Mouse (Mus musculus): ENCODE data around the gene Nek3. TPM values are rescaled to one million over a fixed set of nuclear protein-coding genes. Genes with fewer than 3 reads are reported as not detected.
A peak's percentile ranks its signal among the peaks of the same experiment; 100 is the strongest.

The Nek3 gene
- polyA plus RNA-seq, 1 experiment, result 0.05 TPM

- no peaks in the 10 kb centered on the region for H3K27me3 ChIP-seq (ENCODE audit: control insufficient read depth)
- no peaks in the 10 kb centered on the region; the same call in 1 of the 2 replicates for H3K9me3 ChIP-seq (ENCODE audit: control insufficient read depth, low read length)
- no peaks in the 10 kb centered on the region for H3K36me3 ChIP-seq (ENCODE audit: control insufficient read depth)
- H3K4me3 ChIP-seq (replicated peaks), result no peak overlapping the region
- H3K4me1 ChIP-seq (ENCODE audit: control insufficient read depth), result no peaks in the 10 kb centered on the region
- TF ChIP-seq GATA1 (IDR thresholded peaks at IDR 0.05; ENCODE audit: low read length) (no peak), TAL1 (IDR thresholded peaks at IDR 0.05; ENCODE audit: low read length) (no peak)
Observed at GRCm38 (mm10) chr8:22134078-22134749, 32.0 kb downstream of the Nek3 start.

- Histone ChIP-seq H3K9me3 (ENCODE audit: control insufficient read depth, low read length) (no peaks in the 10 kb centered on the region; the same call in 1 of the 2 replicates), H3K36me3 (ENCODE audit: control insufficient read depth) (no peaks in the 10 kb centered on the region), H3K4me1 (ENCODE audit: control insufficient read depth) (no peaks in the 10 kb centered on the region), H3K27me3 (ENCODE audit: control insufficient read depth) (no peaks in the 10 kb centered on the region), H3K4me3 (replicated peaks) (no peak overlapping the region)
- TF ChIP-seq TAL1 (IDR thresholded peaks at IDR 0.05; ENCODE audit: low read length) (no peak), GATA1 (IDR thresholded peaks at IDR 0.05; ENCODE audit: low read length) (no peak)
Observed at GRCm38 (mm10) chr8:22132062-22132461, 34.2 kb downstream of the Nek3 start.

DNA sequence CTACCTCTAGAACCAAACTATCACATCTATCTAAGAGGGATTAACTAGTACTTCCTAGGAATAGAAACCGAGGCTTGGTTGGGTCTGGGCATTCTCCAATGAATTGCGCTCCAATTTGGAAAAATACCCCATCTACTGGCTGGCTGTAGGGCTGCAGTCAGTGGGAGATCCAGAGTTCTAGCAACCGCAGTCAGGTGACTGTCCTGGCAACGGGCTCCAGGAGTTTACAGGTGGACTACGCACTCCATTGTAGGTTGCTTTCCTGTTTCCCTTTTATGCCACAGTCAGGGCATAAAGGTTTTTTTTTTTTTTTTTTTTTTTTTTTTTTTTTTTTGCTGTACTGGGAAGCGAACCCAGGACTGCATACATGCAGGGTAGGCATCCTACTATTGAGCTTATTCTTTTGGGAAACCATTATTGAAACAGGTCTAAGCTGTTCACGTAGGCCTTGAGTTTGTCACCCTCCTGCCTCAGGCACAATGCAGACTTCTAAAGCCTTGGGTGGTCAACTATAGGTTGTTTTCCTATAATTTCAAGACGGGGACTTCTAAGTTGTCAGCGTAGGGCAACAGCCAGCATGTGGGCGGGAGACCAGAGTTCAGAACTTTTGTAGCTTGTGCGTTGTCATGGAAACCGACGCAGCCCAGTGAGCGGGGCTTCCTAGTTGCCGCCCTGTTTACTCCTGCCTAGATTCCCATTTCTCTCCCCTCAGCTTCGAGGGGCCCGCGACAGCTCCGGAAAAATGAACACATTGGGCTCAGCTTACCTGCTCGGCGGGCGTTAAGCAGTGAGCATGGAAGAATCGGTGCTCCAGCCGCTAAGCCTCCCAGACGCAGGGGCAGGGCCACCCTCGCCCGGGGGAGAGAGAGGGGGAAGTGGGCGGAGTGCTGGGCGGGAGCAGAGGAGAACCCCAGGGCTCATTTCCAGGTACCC is 41.7 kb downstream of the Nek3 start, which contains the start of gene Nek5:
TSS of gene Nek5 (minus strand) at position 834 of the 933 bp plus-strand sequence.
- H3K27me3 ChIP-seq (ENCODE audit: control insufficient read depth), result peaks cover 12% of the 10 kb centered on the region
- H3K9me3 ChIP-seq (ENCODE audit: control insufficient read depth, low read length), result no peaks in the 10 kb centered on the region
- no peak for TF ChIP-seq GATA1 (IDR thresholded peaks at IDR 0.05; ENCODE audit: low read length)
- TF ChIP-seq TAL1 (IDR thresholded peaks at IDR 0.05; ENCODE audit: low read length), result no peak
- H3K4me3 ChIP-seq (replicated peaks), result peak within 1 kb of the TSS; percentile 39
- peaks cover 5% of the 10 kb centered on the region; the same call in 1 of the 2 replicates for H3K4me1 ChIP-seq (ENCODE audit: control insufficient read depth)
- no peaks in the 10 kb centered on the region for H3K36me3 ChIP-seq (ENCODE audit: control insufficient read depth)

GRCm38 (mm10) chr8:22107020-22107419 is 59.2 kb downstream of the Nek3 start:
- no peaks in the 10 kb centered on the region for H3K9me3 ChIP-seq (ENCODE audit: control insufficient read depth, low read length)
- no peak for TF ChIP-seq GATA1 (IDR thresholded peaks at IDR 0.05; ENCODE audit: low read length)
- TF ChIP-seq TAL1 (IDR thresholded peaks at IDR 0.05; ENCODE audit: low read length), result no peak
- no peaks in the 10 kb centered on the region for H3K36me3 ChIP-seq (ENCODE audit: control insufficient read depth)
- H3K4me1 ChIP-seq (ENCODE audit: control insufficient read depth), result no peaks in the 10 kb centered on the region
- H3K4me3 ChIP-seq (replicated peaks), result no peak overlapping the region
- no peaks in the 10 kb centered on the region for H3K27me3 ChIP-seq (ENCODE audit: control insufficient read depth)

GRCm38 (mm10) chr8:22091568-22091967 is 74.7 kb downstream of the Nek3 start:
- H3K9me3 ChIP-seq (ENCODE audit: control insufficient read depth, low read length), result no peaks in the 10 kb centered on the region
- H3K4me3 ChIP-seq (replicated peaks), result no peak overlapping the region
- TF ChIP-seq GATA1 (IDR thresholded peaks at IDR 0.05; ENCODE audit: low read length) (no peak), TAL1 (IDR thresholded peaks at IDR 0.05; ENCODE audit: low read length) (no peak)
- H3K4me1 ChIP-seq (ENCODE audit: control insufficient read depth), result no peaks in the 10 kb centered on the region
- no peaks in the 10 kb centered on the region for H3K36me3 ChIP-seq (ENCODE audit: control insufficient read depth)
- no peaks in the 10 kb centered on the region for H3K27me3 ChIP-seq (ENCODE audit: control insufficient read depth)

- Histone ChIP-seq H3K4me1 (ENCODE audit: control insufficient read depth) (no peaks in the 10 kb centered on the region), H3K4me3 (replicated peaks) (no peak overlapping the region), H3K36me3 (ENCODE audit: control insufficient read depth) (no peaks in the 10 kb centered on the region), H3K9me3 (ENCODE audit: control insufficient read depth, low read length) (no peaks in the 10 kb centered on the region), H3K27me3 (ENCODE audit: control insufficient read depth) (no peaks in the 10 kb centered on the region)
- no peak for TF ChIP-seq GATA1 (IDR thresholded peaks at IDR 0.05; ENCODE audit: low read length)
- TF ChIP-seq TAL1 (IDR thresholded peaks at IDR 0.05; ENCODE audit: low read length), result no peak
Observed at GRCm38 (mm10) chr8:22089226-22089625, 77.0 kb downstream of the Nek3 start.

DNA sequence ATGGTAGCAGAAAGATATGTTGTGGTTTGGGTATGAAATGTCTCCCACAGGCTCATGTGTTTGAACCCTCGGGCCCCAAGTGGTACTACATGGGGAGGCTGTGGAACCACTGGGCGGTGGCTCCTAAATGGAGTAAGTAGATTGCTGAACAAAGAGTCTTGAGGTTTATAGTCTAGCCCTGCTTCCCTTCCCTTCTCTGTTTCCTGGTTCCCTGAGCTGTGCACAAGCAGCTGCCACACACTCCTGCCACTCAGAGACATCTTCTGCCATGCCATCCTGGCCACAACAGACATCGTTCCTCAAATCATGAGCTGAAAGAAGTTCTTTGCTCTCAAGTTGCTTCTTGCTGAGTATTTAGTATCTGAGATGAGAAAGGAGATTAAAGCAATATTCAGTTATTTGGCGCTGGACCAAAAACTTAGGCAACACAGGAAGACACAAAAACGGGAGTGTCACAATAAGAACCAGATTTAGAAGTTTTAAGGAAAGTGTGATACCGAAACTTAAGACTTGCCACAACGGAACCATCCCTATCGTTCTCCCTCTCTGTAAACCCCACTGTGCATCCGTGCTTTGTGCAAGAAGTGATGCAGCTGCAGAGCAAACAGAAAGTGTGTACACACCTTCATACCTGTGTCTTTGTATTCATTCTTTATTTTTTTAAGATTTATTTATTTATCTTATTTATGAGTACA is 86.8 kb downstream of the Nek3 start:
- H3K4me1 ChIP-seq (ENCODE audit: control insufficient read depth), result 0 out of 2 replicates have a peak, but pooled peaks cover 1% of the 10 kb centered on the region
- TF ChIP-seq TAL1 (IDR thresholded peaks at IDR 0.05; ENCODE audit: low read length) (no peak), GATA1 (IDR thresholded peaks at IDR 0.05; ENCODE audit: low read length) (no peak)
- H3K27me3 ChIP-seq (ENCODE audit: control insufficient read depth), result no peaks in the 10 kb centered on the region
- no peaks in the 10 kb centered on the region for H3K9me3 ChIP-seq (ENCODE audit: control insufficient read depth, low read length)
- no peak overlapping the region for H3K4me3 ChIP-seq (replicated peaks)
- H3K36me3 ChIP-seq (ENCODE audit: control insufficient read depth), result no peaks in the 10 kb centered on the region

Other genes starting within 250 kb of the Nek3 start
- gene Defb15, start 233.7 kb downstream of the Nek3 start, polyA plus RNA-seq (2012), result not detected in 2 replicates
- gene Defb35, start 228.1 kb downstream of the Nek3 start, polyA plus RNA-seq (2012), result not detected in 2 replicates
- not detected in 2 replicates for gene Defb13, start 219.7 kb downstream of the Nek3 start, polyA plus RNA-seq (2012)
- not detected in 2 replicates for gene Fam90a1a, start 207.7 kb downstream of the Nek3 start, polyA plus RNA-seq (2012)
- gene Ccdc70, start 196.7 kb downstream of the Nek3 start, polyA plus RNA-seq (2012), result not detected in 2 replicates
- 0.38 and 0.42 TPM in 2 replicates for gene Atp7b, start 106.1 kb downstream of the Nek3 start, polyA plus RNA-seq (2012)
- 0.01 TPM in 2 replicates for gene Alg11, start 105.7 kb downstream of the Nek3 start, polyA plus RNA-seq (2012)
- gene Nek5, start 41.4 kb downstream of the Nek3 start, polyA plus RNA-seq (2012), result not detected in 2 replicates
- 1.2 and 1.4 TPM in 2 replicates for gene Ckap2, start 19.4 kb upstream of the Nek3 start, polyA plus RNA-seq (2012)
- 0.13 and 0.15 TPM in 2 replicates for gene Vps36, start 26.4 kb upstream of the Nek3 start, polyA plus RNA-seq (2012)
- not detected in 2 replicates for gene Thsd1, start 60.9 kb upstream of the Nek3 start, polyA plus RNA-seq (2012)
- gene Tpte, start 117.0 kb upstream of the Nek3 start, polyA plus RNA-seq (2012), result not detected in 2 replicates
- 0.06 and 0.08 TPM in 2 replicates for gene Slc25a15, start 232.2 kb upstream of the Nek3 start, polyA plus RNA-seq (2012)
- 0.10 and 0.11 TPM in 2 replicates for gene Mrps31, start 244.9 kb upstream of the Nek3 start, polyA plus RNA-seq (2012)